Mouse (Mus musculus) gastrocnemius, postnatal 10 days (tissue): Measurements from ENCODE around the gene Calm3. TPM values are rescaled to one million over a fixed set of nuclear protein-coding genes. Genes with fewer than 3 reads are reported as not detected.
A peak's percentile ranks its signal among the peaks of the same experiment; 100 is the strongest.

Experiments used
- DNase-seq: peaks from one replicate; pipeline ENCODE4 v3.0.0; 2021; ENCODE audit warnings: mixed read lengths
- total RNA-seq, 2 experiments: library from RNA; stranded (reverse); gene quantifications; 2 replicates each; pipeline ENCODE4 v1.2.3; 2021

Calm3 gene
- total RNA-seq, 2 experiments from 2014 or later = 255 to 271 TPM

DNA sequence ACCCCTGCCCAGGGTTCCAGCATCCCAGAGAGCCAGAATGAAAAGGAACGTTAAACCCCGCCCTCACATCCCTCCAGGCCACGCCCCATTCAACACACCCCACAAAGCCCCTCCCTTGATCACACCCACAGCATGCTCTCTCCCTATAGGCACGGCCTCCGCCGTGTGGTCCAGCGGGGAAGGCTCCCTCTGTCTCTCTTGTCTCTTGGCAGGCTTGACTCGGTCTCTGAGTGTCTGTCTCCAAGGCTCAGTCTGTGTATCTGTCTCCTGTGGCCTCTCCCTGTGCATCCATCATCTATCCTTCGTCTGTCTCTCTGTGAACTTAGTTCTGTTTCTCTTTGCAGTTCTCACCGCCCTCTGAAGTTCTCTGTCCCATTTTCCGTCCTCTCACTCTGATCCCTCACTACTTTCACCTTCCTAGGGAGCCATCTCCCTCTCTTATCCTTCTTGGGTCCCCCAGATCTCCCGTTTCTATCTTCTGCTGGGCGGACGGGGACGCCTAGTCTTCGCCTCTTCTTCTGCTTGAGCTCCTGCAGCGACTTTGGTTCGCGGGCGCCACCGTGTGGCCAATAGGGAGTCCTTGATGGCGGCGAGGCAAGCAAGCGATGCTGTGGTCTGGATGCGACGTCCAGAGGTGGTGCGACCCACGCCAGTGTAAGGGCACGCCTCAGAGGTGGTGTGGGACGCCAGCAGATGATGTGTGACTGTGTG, 32.1 kb downstream of the Calm3 start, which contains the start of gene Gng8:
TSS of gene Gng8 (plus strand) at position 146 of the 711 bp plus-strand sequence.
- peak; percentile 89 for DNase-seq

DNA sequence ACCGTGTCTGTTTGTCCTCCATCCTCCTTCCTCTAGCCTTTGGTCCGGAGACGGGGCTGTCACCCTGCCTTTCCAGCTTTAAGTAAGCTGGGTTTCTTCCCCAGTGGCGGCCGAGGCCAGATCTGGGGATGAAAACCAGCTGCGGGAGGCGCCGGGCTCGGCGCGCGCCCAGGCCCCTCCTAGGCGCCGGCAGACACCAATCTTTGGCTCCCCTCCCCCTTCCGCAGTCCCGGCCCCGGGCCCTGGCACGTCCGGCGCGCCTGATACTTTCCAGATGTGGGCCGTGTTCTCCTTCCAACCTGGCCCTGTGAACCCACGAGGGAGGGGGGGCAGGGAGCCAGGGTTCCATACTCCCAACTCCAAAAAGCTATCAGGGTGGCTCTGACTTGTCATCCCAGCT, 33.0 kb downstream of the Calm3 start:
- peak; percentile 83 for DNase-seq

DNA sequence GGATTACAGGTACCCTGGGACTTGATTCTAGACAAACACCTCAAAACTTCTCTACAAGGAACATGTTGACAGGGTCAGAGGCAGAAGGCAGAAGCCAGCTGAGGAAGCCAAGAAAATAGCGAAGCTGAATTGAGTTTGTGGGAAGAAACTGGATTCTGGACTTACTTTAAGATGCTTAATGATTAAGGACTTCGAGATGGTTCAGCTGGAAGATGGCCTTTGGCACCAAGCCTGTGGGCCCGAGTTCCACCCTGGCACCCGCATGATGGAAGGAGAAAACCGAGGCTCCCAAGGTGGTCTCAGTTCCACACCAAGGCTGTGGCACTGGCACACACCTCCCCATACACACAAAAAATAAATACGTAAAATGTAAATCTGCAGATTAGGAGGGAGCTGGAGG, 33.4 kb downstream of the Calm3 start:
- no peak for DNase-seq

DNA sequence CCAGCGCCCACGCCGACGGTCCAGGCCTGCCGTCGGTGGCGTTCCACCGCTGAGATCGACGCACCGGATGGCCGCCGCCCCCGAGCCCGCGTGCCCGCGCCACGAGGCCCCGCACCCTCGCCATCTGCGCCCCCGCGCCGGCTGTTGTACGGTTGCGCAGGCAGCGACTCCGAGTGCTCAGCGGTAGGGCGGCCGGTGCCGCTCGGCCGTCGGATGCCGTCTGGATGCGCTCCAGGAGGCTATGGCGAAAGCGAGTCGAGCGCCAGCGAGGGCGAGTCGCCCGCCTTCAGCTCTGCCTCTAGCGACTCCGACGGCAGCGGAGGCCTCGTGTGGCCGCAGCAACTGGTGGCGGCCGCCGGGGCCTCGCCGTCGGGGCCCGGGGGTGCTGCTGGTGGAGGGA, 38.0 kb downstream of the Calm3 start:
- no peak for DNase-seq

- no peak for DNase-seq
These were observed 38.6 kb downstream of the Calm3 start for GRCm38 (mm10) chr7:16885271-16885776.

- DNase-seq = no peak
These were observed 39.6 kb downstream of the Calm3 start for GRCm38 (mm10) chr7:16884334-16884733.

GRCm38 (mm10) chr7:16883162-16883561, 40.8 kb downstream of the Calm3 start:
- DNase-seq = no peak

DNA sequence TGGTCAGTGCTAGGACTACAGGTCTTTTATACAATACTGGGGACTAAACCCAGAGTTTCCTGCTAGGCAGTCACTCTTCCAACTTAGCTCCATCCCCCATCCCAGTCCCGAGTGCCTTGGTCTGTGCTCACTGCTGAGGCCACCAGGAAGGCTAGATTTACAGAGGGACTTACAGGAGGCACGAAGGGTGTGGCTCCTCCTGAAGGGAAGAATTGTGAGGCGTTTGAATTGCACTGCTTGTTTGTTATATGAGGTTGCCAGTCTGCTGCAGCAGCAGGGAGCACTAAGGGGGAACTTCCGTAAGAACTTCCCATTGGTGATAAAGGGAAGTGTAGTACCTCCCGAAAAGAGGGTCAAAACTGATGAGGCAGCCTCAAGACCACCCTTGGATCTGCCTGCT, 43.3 kb downstream of the Calm3 start:
- no peak for DNase-seq

GRCm38 (mm10) chr7:16879796-16880547, 43.9 kb downstream of the Calm3 start:
- peak; percentile 36 for DNase-seq

DNA sequence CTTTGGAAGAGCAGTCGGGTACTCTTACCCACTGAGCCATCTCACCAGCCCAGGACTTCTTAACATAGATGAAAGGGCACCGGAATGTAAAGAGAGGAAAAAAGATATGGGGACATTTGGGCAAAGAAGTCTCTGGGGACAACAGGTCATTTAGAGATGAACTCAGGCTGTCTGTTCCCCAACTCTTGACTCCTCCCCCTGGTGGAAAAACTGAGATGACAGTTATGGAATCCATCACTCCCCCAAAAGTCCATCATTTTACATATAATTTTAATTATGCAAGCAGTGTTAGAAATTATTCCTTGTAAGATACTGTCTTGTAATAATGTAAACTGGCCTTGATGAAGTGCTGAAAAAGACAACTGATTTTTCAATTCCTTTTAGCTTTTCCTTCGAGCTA, 46.2 kb downstream of the Calm3 start:
- no peak for DNase-seq

- peak; percentile 38 for DNase-seq
These were observed 47.3 kb downstream of the Calm3 start for GRCm38 (mm10) chr7:16876608-16877007.

DNA sequence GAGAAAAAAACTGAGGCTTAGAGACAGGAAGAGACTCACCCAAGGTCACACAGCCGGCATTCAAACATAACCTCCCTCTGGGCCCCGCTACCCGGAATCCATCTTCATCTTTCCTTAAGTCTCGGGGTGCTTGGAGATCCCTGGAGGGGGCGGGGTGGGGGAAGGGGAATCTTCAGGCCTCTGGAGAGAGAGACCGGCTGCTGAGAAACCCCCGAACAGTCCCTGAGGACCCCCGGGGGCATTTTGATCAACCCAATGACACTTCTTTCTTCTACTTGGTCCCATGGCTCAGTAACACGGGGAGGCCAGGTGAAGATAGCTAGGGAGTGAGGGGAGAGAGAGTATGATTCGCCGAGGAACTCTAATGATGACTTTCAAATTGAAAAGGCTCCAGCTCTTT, 47.9 kb downstream of the Calm3 start:
- DNase-seq = no peak

- DNase-seq = no peak
These were observed 48.6 kb downstream of the Calm3 start for GRCm38 (mm10) chr7:16875326-16875725.

DNA sequence AGATGAGACGGTGACA, 48.8 kb downstream of the Calm3 start, which contains the start of gene Dact3:
TSS of gene Dact3 (plus strand) at position 8 of the 16 bp plus-strand sequence.
- DNase-seq = no peak

DNA sequence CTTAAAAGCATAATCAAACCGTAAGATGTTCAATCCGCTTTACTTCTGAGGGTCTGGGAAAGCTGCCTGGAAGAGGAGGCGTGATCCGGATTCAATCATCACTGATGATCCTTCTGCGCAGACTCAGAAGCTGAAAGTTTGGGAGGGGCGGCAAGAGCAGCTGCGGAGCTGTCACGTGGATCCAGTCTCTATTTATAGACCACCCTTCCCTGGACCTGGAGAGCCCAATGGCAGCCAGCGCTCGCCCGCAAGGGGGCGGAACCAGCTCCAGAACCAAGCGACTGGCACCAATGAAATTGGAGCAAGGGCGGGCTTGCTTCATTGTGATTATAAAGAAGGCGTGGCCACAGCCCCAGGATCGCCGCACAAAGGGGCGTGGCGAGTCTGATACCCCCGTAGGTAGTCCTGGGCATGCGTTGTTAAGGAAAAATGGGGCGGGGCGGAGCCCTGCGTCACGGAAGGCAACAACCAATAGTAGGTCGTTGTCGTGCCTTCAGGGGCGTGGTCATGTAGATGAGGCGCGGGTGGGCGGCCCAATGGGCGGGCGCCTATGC, 49.1 kb downstream of the Calm3 start:
- DNase-seq = peak; percentile 97

- DNase-seq = peak; percentile 82
These were observed 49.7 kb downstream of the Calm3 start for GRCm38 (mm10) chr7:16874190-16874589.

DNA sequence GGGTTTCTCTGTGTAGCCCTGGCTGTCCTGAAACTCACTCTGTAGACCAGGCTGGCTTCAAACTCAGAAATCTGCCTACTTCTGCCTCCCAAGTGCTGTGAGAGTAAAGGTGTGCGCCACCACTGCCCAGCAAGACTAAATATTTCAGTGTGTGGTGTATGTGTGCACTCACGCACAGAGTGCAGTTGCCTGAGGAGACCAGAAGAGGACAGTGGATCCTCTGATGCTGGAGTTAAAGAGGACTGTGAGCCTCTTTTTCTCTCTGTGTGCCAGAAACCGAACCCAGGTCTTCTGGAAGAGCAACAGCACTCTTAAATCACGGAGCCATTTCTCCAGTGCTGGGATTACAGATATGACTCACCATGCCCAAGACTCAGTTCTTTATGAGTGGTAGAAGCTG, 50.5 kb downstream of the Calm3 start:
- DNase-seq = no peak

DNA sequence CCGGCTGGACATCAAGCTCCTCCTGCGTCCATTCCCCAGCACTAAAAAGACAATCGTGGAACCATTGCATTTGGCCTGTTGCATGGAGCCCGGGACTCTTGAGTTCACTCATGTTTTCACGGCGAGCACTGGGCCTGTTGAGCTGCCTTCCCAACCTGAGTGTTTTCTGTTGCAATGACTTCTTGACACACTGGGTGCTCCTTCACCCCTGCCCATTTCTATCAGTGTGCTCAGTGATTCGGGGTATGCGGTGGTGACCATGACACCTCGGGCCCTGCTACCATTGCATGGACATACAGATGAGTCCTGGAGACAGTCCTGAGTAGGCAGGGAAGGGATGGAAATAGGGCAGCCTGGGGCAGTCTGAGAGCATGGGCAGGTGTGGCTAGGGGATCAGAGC, 51.4 kb downstream of the Calm3 start:
- DNase-seq = no peak

GRCm38 (mm10) chr7:16871600-16871999, 52.3 kb downstream of the Calm3 start:
- DNase-seq = no peak

DNA sequence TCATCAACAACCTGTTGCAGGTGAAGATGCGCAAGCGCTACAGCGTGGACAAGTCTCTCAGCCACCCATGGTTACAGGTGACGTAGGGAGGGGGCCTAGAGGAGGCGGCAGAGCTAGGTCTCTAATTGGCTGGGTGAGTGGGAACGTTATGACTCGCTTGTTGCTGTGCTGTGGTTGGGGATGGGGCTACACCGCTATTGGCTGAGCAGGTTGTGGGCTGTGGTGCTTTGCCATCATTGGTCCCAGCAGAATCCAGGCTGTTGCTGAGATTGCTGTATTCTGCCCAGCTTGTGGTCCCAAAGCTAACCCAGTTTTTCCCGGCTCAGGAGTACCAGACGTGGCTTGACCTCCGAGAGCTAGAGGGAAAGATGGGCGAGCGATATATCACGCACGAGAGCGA, 54.4 kb downstream of the Calm3 start:
- no peak for DNase-seq

DNA sequence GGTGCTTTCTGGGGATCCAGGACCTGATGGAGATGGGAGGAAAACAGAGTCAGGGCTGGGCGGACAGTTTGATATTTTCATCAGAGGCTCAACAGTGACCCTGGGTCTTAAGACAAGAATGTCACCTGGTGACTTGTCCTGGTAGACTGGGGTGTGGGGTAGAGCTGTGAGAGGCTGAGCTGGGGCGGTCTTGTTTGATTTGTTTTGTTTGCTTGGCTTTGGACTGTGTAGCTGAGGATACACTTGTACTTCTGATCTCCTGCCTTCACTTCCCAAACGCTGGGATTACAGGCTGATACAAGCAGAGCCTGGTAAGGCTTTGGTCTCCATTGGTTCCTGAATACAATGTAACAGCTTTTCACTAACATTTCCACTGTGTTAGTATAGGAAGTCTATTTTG, 56.4 kb downstream of the Calm3 start:
- DNase-seq = no peak
